Mouse (Mus musculus) erythroblast, embryonic 14.5 days (primary cell): ENCODE data around the gene Tnk2. TPM values are rescaled to one million over a fixed set of nuclear protein-coding genes. Genes with fewer than 3 reads are reported as not detected.

Experiments used
- H3K27me3 ChIP-seq: 2 replicates; pipeline ENCODE4 v1.6.1; 2012; ENCODE audit warnings: inconsistent platforms; ENCODE audit not compliant: control insufficient read depth
- H3K36me3 ChIP-seq: 2 replicates; pipeline ENCODE4 v1.6.1; 2012; ENCODE audit warnings: mild to moderate bottlenecking, inconsistent platforms; ENCODE audit not compliant: control insufficient read depth
- H3K4me1 ChIP-seq: 2 replicates; pipeline ENCODE4 v1.6.1; 2012; ENCODE audit warnings: inconsistent platforms; ENCODE audit not compliant: control insufficient read depth
- H3K4me3 ChIP-seq: replicated peaks from 2 replicates; pipeline ENCODE3; 2012; ENCODE audit warnings: moderate library complexity, mild to moderate bottlenecking, inconsistent platforms
- H3K9me3 ChIP-seq: 2 replicates; pipeline ENCODE4 v1.6.1; 2012; ENCODE audit warnings: low read length, inconsistent platforms, mixed read lengths; ENCODE audit not compliant: control insufficient read depth
- GATA1 ChIP-seq: IDR thresholded peaks from 2 replicates; pipeline ENCODE4 v1.6.1; 2012; ENCODE audit warnings: low read length, inconsistent platforms, mixed read lengths
- TAL1 ChIP-seq: IDR thresholded peaks from 3 replicates; pipeline ENCODE4 v1.6.1; 2012; ENCODE audit warnings: low read length, inconsistent platforms, mixed read lengths
- polyA plus RNA-seq: library from polyadenylated mRNA; stranded (reverse); fragments of >175 nt; gene quantifications from 2 replicates; pipeline ENCODE4 v1.2.3, GENCODE M21; 2012

Tnk2 gene
- polyA plus RNA-seq, 1 experiment: 61.6 TPM

- Histone ChIP-seq H3K36me3 (no peaks in the 10 kb centered on the region), H3K9me3 (no peaks in the 10 kb centered on the region), H3K4me3 (no peak overlapping the region), H3K27me3 (peaks cover 5% of the 10 kb centered on the region; the same call in 1 of the 2 replicates), H3K4me1 (no peaks in the 10 kb centered on the region)
- no peak for TF ChIP-seq TAL1
- TF ChIP-seq GATA1: no peak
Observed at GRCm38 (mm10) chr16:32696841-32697464, 53.3 kb downstream of the Tnk2 start.

DNA sequence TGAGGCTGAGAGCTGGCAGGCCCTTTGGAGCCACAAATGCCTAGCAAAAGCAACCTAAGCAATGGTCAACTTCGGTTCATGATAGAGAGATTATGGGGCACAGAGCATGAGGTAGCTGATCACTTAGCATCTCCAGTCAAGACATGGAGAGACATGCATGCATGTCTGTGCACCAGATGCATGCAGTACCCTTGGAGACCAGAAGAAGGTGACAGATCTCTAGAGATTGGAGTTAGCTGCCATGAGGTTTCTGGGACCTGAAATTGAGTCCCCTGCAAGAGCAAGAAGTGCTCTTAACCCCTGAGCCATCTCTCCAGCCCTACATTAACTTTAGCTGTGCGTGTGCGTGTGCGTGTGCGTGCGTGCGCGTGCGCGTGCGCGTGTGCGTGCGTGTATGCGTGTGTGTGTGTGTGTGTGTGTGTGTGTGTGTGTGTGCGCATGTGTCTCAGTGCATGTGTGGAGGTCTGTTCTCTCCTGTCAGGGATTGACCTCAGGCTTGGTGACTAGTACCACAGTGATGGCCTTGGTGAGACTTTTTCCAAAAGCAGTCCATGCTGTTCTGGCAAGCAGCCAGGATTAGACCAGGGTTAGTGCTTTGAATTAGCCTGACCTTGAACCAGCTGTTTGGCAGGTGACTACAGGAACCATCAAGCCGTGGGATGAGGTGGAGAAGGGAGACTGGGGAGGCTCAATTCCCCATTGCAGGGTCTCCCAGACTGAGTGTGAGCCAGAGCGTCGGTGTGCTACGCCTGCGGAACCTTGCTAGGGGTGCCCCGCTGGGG lies 54.2 kb downstream of the Tnk2 start:
- Histone ChIP-seq H3K9me3 (no peaks in the 10 kb centered on the region), H3K36me3 (no peaks in the 10 kb centered on the region)
- no peak for TF ChIP-seq TAL1
- no peak for TF ChIP-seq GATA1

GRCm38 (mm10) chr16:32698550-32698949 lies 54.9 kb downstream of the Tnk2 start:
- H3K9me3 ChIP-seq: no peaks in the 10 kb centered on the region
- peaks cover 5% of the 10 kb centered on the region; the same call in 1 of the 2 replicates for H3K27me3 ChIP-seq
- H3K36me3 ChIP-seq: no peaks in the 10 kb centered on the region
- no peaks in the 10 kb centered on the region for H3K4me1 ChIP-seq
- no peak overlapping the region for H3K4me3 ChIP-seq
- no peak for TF ChIP-seq GATA1
- no peak for TF ChIP-seq TAL1

More for the DNA sequence above, 54.2 kb downstream of the Tnk2 start:
- no peak overlapping the region for H3K4me3 ChIP-seq
- H3K27me3 ChIP-seq: peaks cover 5% of the 10 kb centered on the region; the same call in 1 of the 2 replicates
- no peaks in the 10 kb centered on the region for H3K4me1 ChIP-seq

DNA sequence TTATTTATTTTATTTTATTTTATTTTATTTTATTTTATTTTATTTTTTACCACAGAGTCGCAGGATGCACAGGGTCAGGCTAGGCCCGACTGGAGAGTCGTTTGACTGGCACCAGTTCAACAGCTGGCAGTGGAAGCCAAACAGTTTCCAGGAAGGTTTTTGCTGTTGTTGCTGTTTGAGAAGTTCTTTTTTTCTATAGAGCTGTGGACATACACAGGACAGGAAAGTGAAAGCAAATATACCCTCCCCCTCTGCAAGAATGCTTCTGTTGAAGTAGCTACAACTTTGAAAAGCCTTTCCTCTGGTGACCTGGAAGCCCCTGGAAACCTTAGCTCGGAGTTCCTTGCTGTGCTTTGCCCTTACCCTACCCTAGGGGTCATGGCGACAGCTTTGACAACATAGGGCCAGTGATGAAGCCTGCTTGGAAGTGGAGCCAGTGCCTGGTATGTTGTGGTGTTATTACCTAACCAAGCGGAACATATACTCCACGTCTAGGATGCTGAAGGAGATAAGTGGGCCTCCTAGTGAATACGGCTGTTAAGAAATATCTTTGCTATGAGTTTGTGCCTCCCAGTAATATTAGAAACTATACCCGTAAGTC lies 59.7 kb downstream of the Tnk2 start:
- TF ChIP-seq GATA1 (no peak), TAL1 (no peak)
- Histone ChIP-seq H3K27me3 (peaks cover 3% of the 10 kb centered on the region; the same call in 1 of the 2 replicates), H3K4me3 (no peak overlapping the region), H3K36me3 (no peaks in the 10 kb centered on the region), H3K9me3 (peaks cover 3% of the 10 kb centered on the region), H3K4me1 (peaks cover 13% of the 10 kb centered on the region)

- peaks cover 3% of the 10 kb centered on the region for H3K9me3 ChIP-seq
- no peak overlapping the region for H3K4me3 ChIP-seq
- no peaks in the 10 kb centered on the region for H3K36me3 ChIP-seq
- H3K4me1 ChIP-seq: peaks cover 14% of the 10 kb centered on the region
- H3K27me3 ChIP-seq: no peaks in the 10 kb centered on the region
- TF ChIP-seq GATA1: no peak
- TF ChIP-seq TAL1: no peak
Observed at GRCm38 (mm10) chr16:32705606-32706005, 61.9 kb downstream of the Tnk2 start.

GRCm38 (mm10) chr16:32707111-32707823 lies 63.6 kb downstream of the Tnk2 start:
- Histone ChIP-seq H3K36me3 (no peaks in the 10 kb centered on the region), H3K27me3 (no peaks in the 10 kb centered on the region), H3K4me3 (no peak overlapping the region), H3K4me1 (peaks cover 14% of the 10 kb centered on the region), H3K9me3 (peaks cover 3% of the 10 kb centered on the region)
- TF ChIP-seq TAL1 (no peak), GATA1 (no peak)

DNA sequence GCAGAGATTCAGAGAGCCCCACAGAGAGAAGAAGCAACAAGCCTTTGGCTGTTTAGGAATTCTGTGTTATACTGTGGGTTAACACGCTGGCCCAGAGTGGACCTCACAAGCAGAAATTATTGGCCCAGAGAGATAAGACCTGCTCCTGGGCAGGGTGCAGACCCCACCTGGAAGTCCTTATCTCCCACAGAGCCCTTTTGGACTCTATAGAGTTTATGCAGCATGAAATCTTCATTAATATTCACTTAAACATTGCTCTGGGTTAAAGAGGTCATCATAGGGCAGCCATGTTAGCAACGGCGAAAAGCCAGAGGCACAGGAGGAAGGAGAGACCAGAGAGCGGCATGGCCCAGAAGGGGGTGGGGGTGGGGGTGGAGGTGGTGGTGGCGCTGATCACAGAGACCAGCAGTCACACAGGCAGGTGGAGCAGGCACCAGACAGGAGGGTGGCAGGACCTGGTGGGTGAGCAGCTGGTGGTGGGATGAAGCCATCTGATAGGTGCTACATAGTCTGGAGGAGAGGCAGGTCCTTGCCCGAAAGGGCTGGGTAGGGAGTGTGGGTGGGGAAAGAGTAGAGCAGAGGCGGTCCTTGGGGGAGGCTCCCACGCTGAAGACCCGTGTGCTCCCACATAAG lies 64.3 kb downstream of the Tnk2 start:
- Histone ChIP-seq H3K27me3 (no peaks in the 10 kb centered on the region), H3K9me3 (peaks cover 3% of the 10 kb centered on the region), H3K4me1 (peaks cover 14% of the 10 kb centered on the region), H3K36me3 (no peaks in the 10 kb centered on the region), H3K4me3 (no peak overlapping the region)
- no peak for TF ChIP-seq TAL1
- TF ChIP-seq GATA1: no peak

GRCm38 (mm10) chr16:32708457-32709033 lies 64.9 kb downstream of the Tnk2 start:
- H3K27me3 ChIP-seq: no peaks in the 10 kb centered on the region
- TF ChIP-seq GATA1: no peak
- TF ChIP-seq TAL1: no peak
- H3K36me3 ChIP-seq: no peaks in the 10 kb centered on the region
- H3K4me1 ChIP-seq: peaks cover 14% of the 10 kb centered on the region
- H3K4me3 ChIP-seq: no peak overlapping the region
- peaks cover 3% of the 10 kb centered on the region for H3K9me3 ChIP-seq
